Mouse (Mus musculus): ENCODE results near the gene Bsn. TPM values are rescaled to one million over a fixed set of nuclear protein-coding genes. Genes with fewer than 3 reads are reported as not detected.
"Not testable (repeated sequence)": the region's sequence is repeated elsewhere in the genome, so short reads cannot be mapped to it uniquely, and the experiment has no call there.

The Bsn gene
- polyA plus RNA-seq, 1 experiment from 2014 or later = 7.0 TPM

DNA sequence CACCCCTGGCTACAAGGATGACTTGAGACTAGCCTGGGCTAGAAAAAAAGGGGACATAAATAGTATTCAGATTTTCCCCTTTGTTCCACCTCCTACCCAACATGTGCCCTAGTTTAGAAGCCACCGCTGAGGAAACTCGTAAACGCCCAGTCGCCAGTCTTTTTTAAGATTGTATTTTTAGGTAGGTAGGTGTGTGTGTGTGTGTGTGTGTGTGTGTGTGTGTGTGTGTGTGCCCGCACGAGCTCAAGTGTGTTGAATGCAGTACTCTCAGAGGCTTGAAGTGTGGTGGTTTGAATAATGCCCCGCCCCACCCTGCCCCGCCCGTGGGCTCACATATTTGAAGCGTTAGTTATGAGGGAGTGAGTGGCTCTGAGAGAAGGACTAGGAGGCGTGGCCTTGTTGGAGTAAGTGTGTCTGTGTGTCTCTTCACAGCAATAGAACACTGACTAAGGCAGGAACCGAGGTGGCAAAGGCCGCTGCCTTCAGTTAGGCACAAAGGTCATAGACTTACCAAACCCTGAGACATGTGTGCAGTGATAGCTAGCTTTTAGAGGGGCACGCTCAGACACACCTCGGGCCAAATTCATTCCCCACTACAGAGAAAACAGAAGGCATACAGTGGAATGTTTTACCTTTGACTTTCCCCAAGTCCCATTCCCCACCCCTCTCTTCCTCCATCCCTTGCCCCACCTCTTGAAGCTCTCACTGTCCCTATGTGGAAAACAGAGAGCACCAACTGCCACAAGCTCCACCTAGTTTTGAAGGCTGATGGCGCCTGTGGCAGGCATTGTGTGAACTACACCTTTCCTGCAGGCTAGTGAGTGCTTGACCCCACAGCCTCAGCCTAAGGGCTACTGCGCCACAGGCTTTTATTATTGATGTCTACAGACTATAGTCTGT lies 45.6 kb downstream of the Bsn start:
- WGBS = 82% methylated on average over 16 of the region's 17 CpGs
- H3K27me3 ChIP-seq = no peaks in the 10 kb centered on the region
- no peak overlapping the region for H3K4me2 ChIP-seq
- no peak for ATAC-seq (ENCODE audit: low read depth)
- no peak overlapping the region for H3K9ac ChIP-seq
- H3K27ac ChIP-seq (replicated peaks) = no peak overlapping the region
- H3K4me1 ChIP-seq (replicated peaks) = peaks cover 4% of the 10 kb centered on the region; the same call in 1 of the 2 replicates
- H3K9me3 ChIP-seq = no peaks in the 10 kb centered on the region
- no peaks in the 10 kb centered on the region; the same call in 1 of the 2 replicates for H3K36me3 ChIP-seq
- H3K4me3 ChIP-seq = no peak overlapping the region

DNA sequence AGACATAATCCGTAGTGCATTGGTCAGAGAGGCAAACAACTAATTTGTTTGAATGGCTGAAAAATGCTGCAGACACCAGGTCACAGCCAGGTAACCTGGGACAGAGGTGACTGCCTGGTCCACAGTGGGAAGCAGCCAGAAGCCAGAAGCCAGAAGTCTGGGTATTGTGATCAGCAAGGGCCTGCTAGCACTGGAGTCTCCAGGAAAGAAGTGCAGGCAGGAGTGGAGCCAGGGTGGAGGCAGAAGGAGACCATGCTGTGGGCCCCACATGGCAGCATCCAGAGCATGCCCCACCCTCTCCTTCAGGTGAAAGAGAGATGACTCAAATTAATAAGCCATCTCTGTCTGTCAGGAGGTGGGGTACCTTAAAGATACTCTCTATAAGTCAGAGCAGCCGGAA lies 46.7 kb downstream of the Bsn start:
- ATAC-seq (ENCODE audit: low read depth) = no peak
- Histone ChIP-seq H3K9me3 (no peaks in the 10 kb centered on the region), H3K36me3 (peaks cover 9% of the 10 kb centered on the region), H3K4me2 (no peak overlapping the region), H3K27me3 (no peaks in the 10 kb centered on the region), H3K9ac (no peak overlapping the region), H3K4me3 (no peak overlapping the region), H3K4me1 (replicated peaks) (peaks cover 4% of the 10 kb centered on the region; the same call in 1 of the 2 replicates), H3K27ac (replicated peaks) (no peak overlapping the region)
- WGBS = 85% methylated on average over 2 of the region's 2 CpGs

DNA sequence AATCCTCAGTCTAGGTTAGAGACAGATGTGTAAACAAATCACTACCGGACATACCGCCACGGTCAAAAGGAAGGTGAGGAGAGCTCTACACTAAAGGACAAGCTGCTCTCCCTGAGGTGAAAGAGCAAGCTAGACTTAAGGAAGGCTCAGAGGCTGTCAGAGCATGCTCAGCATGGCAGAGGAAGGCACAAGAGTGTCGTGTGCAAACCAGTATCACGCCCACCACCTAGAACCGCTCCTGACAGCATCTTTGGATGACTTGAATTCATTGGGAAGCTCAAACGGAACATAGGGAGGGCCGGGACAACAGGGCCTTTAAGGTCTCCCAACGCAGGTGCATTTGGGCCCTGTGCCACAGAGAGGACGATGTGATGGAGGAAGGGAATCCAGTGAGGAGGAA lies 48.8 kb downstream of the Bsn start:
- Histone ChIP-seq H3K27me3 (no peaks in the 10 kb centered on the region), H3K36me3 (peaks cover 30% of the 10 kb centered on the region), H3K4me1 (replicated peaks) (no peaks in the 10 kb centered on the region; the same call in 1 of the 2 replicates), H3K9ac (no peak overlapping the region), H3K4me2 (no peak overlapping the region), H3K9me3 (no peaks in the 10 kb centered on the region), H3K4me3 (no peak overlapping the region), H3K27ac (replicated peaks) (no peak overlapping the region)
- 90% methylated on average over 10 of the region's 10 CpGs for WGBS
- ATAC-seq (ENCODE audit: low read depth) = no peak

DNA sequence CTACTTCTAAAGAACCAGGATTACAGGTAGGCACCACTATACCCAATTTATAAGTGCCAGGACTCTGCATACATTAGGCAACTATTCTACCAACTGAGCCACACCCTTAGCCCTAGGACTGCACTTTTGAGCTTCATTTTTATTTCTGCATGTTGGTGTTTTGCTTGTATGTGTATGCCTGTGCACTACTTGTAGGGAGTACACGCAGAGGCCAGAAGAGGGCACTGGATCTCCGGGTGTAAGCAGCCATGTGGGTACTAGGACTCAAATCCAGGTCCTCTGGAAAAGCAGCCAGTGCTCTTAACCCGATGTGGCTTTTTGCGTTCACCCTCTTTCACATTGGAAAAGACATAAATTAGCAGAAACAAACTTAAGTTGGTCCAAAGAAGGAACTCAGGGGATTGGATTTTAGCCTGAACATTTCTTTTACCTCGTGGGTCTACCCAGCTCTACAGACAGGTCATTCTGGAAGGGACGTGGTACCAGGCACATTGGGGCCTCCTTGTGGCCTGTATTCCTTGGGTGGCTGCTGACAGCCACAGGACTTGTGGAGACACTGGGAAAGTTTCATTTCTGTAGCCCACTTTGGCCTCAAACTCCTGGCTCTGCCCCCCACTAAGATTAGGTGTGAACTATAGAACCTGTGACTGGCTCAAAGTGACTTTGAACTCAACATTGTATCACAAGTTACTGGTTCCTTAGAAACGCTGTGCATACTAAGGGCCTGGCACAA lies 50.1 kb downstream of the Bsn start:
- H3K36me3 ChIP-seq = peaks cover 32% of the 10 kb centered on the region
- H3K27me3 ChIP-seq = no peaks in the 10 kb centered on the region
- no peak for ATAC-seq (ENCODE audit: low read depth)
- 74% methylated on average over 7 of the region's 7 CpGs for WGBS
- no peak overlapping the region for H3K27ac ChIP-seq (replicated peaks)
- no peaks in the 10 kb centered on the region for H3K4me1 ChIP-seq (replicated peaks)
- no peak overlapping the region for H3K9ac ChIP-seq
- no peak overlapping the region for H3K4me3 ChIP-seq
- no peak overlapping the region for H3K4me2 ChIP-seq
- no peaks in the 10 kb centered on the region for H3K9me3 ChIP-seq

DNA sequence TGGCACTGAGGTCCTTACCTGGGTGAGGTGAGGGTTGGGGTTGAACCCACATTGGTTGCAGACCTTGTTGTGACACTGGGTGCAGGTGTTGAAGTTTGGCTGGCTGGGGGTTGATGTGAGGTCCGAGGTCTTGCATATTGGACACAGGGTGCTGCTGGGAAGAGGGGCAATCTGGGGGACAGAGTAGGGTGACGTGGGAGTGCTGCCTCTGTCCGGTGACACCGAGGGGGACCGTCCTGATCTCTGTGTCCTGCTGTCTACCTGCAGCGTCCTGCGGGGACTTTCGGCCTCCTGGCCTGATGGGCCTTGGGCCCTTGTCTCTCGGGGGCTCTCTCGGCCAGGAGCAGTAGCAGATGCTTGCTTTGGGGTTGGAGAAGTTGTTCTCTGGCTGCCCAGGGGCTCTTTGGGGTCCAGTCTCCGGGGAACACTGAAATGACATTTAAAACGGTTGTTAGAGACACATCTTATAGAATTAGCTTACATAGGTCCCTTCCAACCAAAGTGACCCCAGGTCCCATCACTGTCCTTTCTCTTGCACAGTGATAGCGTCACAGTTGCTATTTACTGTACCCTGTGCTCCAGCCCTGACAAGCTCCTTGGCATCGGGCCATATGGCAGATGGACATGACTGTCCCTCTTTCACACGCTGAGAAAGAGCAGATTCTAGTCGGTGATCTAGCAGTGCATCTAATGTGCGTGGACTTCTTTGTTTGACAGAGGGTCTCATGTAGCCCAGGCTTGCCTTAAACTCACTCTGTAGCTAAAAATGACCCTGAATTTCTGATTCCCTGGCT lies 50.8 kb downstream of the Bsn start:
- Histone ChIP-seq H3K36me3 (peaks cover 32% of the 10 kb centered on the region), H3K4me1 (replicated peaks) (no peaks in the 10 kb centered on the region), H3K27ac (replicated peaks) (no peak overlapping the region), H3K4me2 (no peak overlapping the region), H3K9ac (no peak overlapping the region), H3K9me3 (no peaks in the 10 kb centered on the region), H3K27me3 (no peaks in the 10 kb centered on the region), H3K4me3 (no peak overlapping the region)
- WGBS = 81% methylated on average over 17 of the region's 17 CpGs
- ATAC-seq (ENCODE audit: low read depth) = no peak

DNA sequence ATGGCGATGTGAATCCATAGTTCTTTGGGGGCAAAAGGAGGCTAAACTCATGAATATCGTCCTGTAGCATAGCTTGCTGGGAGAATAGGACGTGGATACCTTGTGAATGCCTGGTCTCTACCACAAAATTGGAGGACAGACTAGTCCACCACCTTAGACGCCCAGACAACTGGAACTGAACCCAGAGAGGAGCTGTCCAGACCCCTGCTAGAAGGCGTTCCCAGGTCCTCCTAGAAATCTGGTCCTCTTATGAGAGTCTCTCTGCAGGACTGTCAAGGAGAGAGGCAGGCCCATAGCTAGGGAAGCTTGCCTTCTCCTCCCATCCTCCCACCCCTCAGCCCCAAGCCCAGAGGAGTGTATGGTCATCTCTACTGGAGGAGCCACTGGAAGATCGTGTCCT lies 52.1 kb downstream of the Bsn start:
- Histone ChIP-seq H3K4me2 (no peak overlapping the region), H3K27ac (replicated peaks) (no peak overlapping the region), H3K4me3 (no peak overlapping the region), H3K36me3 (peaks cover 33% of the 10 kb centered on the region), H3K9me3 (no peaks in the 10 kb centered on the region), H3K4me1 (replicated peaks) (no peaks in the 10 kb centered on the region), H3K9ac (no peak overlapping the region), H3K27me3 (no peaks in the 10 kb centered on the region)
- no peak for ATAC-seq (ENCODE audit: low read depth)
- WGBS = 82% methylated on average over 6 of the region's 6 CpGs

DNA sequence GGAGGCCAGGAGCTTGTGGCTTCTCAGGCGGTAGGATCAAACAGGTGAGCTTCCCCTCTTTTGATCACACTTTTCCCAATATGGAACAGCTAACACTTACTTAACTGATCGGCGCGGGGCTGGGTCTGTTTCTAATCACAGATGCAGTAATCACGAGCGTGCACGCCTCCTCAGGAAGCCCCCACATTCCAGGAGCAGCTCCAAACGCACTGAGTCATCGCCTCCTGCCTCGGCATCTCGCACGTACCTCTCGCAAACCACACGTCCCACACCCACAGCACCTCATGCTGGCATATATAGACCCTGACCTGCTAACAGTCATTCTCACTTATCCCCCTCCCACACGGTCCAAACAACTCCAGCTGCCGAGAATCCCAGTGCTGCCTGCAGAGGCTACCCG lies 52.7 kb downstream of the Bsn start:
- no peak overlapping the region for H3K4me3 ChIP-seq
- peaks cover 35% of the 10 kb centered on the region for H3K36me3 ChIP-seq
- no peak for ATAC-seq (ENCODE audit: low read depth)
- no peak overlapping the region for H3K27ac ChIP-seq (replicated peaks)
- H3K27me3 ChIP-seq = no peaks in the 10 kb centered on the region
- H3K9ac ChIP-seq = no peak overlapping the region
- no peaks in the 10 kb centered on the region for H3K9me3 ChIP-seq
- no peak overlapping the region for H3K4me2 ChIP-seq
- H3K4me1 ChIP-seq (replicated peaks) = no peaks in the 10 kb centered on the region
- WGBS = 69% methylated on average over 17 of the region's 17 CpGs

DNA sequence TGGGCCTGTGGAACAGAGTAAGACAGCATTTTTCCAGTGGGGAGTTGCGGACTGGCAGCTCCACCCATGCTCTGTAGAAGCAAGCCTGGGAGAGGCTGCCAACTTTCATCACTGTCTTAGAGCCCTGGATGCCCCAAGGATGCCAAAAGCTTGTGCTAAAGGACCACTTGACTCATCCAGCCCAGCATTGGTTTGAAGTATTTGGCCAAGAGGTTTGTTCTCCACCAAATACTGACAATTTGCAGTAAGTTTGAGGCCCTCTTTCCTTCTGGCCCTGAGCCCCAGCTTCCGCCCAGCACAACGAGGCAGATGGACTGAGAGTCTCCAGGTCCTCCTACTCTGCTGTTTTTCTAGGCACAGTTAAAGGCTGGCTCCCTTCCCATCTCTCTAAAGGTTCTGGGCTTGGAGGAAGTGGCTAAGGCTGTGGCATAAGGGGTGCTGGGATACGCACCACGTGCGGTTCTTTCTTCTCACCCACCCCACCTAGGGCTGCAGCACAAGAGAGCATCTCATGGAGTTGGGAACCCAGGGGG lies 53.2 kb downstream of the Bsn start:
- no peak overlapping the region for H3K9ac ChIP-seq
- no peak for ATAC-seq (ENCODE audit: low read depth)
- no peak overlapping the region for H3K4me3 ChIP-seq
- H3K9me3 ChIP-seq = no peaks in the 10 kb centered on the region
- no peak overlapping the region for H3K27ac ChIP-seq (replicated peaks)
- WGBS = 89% methylated on average over 6 of the region's 6 CpGs
- peaks cover 35% of the 10 kb centered on the region for H3K36me3 ChIP-seq
- H3K4me1 ChIP-seq (replicated peaks) = no peaks in the 10 kb centered on the region
- no peak overlapping the region for H3K4me2 ChIP-seq
- no peaks in the 10 kb centered on the region for H3K27me3 ChIP-seq

DNA sequence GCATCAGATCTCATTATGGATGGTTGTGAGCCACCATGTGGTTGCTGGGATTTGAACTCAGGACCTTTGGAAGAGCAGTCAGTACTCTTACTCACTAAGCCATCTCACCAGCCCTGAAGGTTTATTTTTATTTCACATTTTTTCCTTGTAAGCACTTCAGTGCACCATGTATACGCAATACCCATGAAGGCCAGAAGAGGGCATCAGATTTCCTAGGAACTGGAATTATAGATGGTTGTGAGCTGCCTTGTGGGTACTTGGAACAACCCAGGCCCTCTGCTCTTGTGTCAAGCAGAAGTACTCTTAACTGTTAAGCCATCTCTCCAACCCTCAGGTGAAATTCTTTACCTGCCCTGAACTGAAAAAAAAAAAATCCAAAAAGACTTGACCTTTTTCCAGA lies 54.0 kb downstream of the Bsn start:
- 30% methylated on average over 1 of the region's 1 CpGs for WGBS
- H3K9me3 ChIP-seq = no peaks in the 10 kb centered on the region
- ATAC-seq (ENCODE audit: low read depth) = no peak
- H3K4me2 ChIP-seq = no peak overlapping the region
- no peak overlapping the region for H3K4me3 ChIP-seq
- H3K36me3 ChIP-seq = peaks cover 38% of the 10 kb centered on the region
- H3K4me1 ChIP-seq (replicated peaks) = no peaks in the 10 kb centered on the region
- H3K9ac ChIP-seq = no peak overlapping the region
- no peak overlapping the region for H3K27ac ChIP-seq (replicated peaks)
- no peaks in the 10 kb centered on the region for H3K27me3 ChIP-seq

DNA sequence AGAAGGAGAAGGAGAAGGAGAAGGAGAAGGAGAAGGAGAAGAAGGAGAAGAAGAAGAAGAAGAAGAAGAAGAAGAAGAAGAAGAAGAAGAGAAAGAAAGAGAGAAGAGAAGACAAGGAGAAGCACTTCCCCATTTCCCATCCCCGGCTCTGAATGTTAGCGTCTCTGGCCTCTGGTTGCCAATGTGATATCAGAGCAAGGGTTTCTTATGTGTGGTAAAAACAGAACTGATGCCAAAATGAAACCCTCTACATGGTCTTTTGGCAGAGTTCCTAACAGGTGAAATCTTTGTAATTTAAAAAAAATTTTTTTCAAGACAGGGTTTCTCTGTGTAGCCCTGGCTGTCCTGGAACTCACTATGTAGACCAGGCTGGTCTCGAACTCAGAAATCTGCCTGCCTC lies 54.5 kb downstream of the Bsn start:
- not testable (repeated sequence) for H3K27me3 ChIP-seq; H3K4me3 ChIP-seq; H3K27ac ChIP-seq (replicated peaks); ATAC-seq (ENCODE audit: low read depth); H3K4me1 ChIP-seq (replicated peaks); H3K4me2 ChIP-seq; H3K9ac ChIP-seq; H3K9me3 ChIP-seq
- H3K36me3 ChIP-seq = peaks cover 38% of the 10 kb centered on the region
- 95% methylated on average over 3 of the region's 3 CpGs for WGBS

DNA sequence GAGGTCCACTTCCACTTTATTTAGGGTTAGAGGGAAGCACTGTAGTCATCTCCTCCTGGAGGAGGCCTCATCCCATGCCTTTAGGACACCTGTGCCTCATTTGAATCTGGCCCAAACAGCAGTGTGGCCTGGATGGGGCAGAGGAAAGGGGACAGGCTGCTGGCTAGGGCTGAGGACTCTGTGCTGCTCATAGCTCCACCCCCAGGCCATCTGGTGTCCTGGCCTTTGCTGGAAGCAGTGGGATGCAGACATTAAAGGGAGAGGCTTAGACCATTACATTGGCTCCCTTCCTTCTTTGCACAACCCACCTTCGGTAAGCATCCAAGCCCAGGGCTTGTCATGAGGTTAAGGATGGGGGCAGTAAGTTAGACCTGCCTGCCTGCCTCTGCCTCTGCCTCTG lies 56.7 kb downstream of the Bsn start:
- WGBS = 64% methylated on average over 1 of the region's 1 CpGs
- ATAC-seq (ENCODE audit: low read depth) = no peak
- no peak overlapping the region for H3K4me2 ChIP-seq
- no peak overlapping the region for H3K9ac ChIP-seq
- no peaks in the 10 kb centered on the region for H3K27me3 ChIP-seq
- H3K9me3 ChIP-seq = no peaks in the 10 kb centered on the region
- H3K4me1 ChIP-seq (replicated peaks) = no peaks in the 10 kb centered on the region
- peaks cover 40% of the 10 kb centered on the region for H3K36me3 ChIP-seq
- H3K4me3 ChIP-seq = no peak overlapping the region
- no peak overlapping the region for H3K27ac ChIP-seq (replicated peaks)

DNA sequence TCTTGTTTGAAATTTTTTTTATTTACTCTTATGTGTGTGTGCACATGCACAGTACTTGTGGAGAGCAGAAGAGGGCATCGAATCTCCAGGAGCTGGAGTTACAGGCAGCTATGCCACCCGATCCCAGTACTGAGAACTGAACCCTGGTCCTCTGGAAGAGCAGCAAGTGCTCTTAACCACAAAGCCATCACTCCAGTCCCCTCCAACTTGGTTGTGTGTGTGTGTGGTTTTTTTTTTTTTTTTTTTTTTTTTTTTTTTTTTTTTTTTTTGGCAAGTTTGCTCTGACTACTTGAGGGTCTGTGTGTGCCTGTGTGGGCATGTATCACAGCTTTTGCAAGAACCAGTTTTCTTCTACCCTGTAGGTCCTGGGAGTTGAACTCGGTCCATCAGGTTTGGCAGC lies 57.8 kb downstream of the Bsn start:
- Histone ChIP-seq H3K27me3 (no peaks in the 10 kb centered on the region), H3K27ac (replicated peaks) (no peak overlapping the region), H3K9ac (no peak overlapping the region), H3K4me1 (replicated peaks) (no peaks in the 10 kb centered on the region), H3K9me3 (no peaks in the 10 kb centered on the region), H3K4me2 (no peak overlapping the region), H3K36me3 (peaks cover 29% of the 10 kb centered on the region), H3K4me3 (no peak overlapping the region)
- WGBS = 92% methylated on average over 3 of the region's 3 CpGs
- ATAC-seq (ENCODE audit: low read depth) = no peak
